Mouse (Mus musculus) thymus, postnatal 0 days (tissue): Measurements from ENCODE around the gene Stra8. TPM values are rescaled to one million over a fixed set of nuclear protein-coding genes. Genes with fewer than 3 reads are reported as not detected.

ENCODE experiments used
- polyA plus RNA-seq: library from polyadenylated mRNA; unstranded; fragments of >200 nt; fragmentation: Nextera tagmentation; extraction: Ambion mirVana; gene quantifications from 2 replicates; pipeline ENCODE4 v1.2.1, GENCODE M21; 2015

The Stra8 gene
- polyA plus RNA-seq, 1 experiment from 2014 or later, result 2.0 TPM

Other genes starting within 250 kb of the Stra8 start
- gene Agbl3, start 139.7 kb upstream of the Stra8 start, polyA plus RNA-seq, result 8.5 and 8.8 TPM in 2 replicates
- 8.4 and 10.0 TPM in 2 replicates for gene Tmem140, start 57.0 kb upstream of the Stra8 start, polyA plus RNA-seq
- 14.5 and 15.1 TPM in 2 replicates for gene Cyren, start 42.1 kb upstream of the Stra8 start, polyA plus RNA-seq
- gene Wdr91, start 9.3 kb upstream of the Stra8 start, polyA plus RNA-seq, result 15.4 and 17.6 TPM in 2 replicates
- 7.4 and 7.7 TPM in 2 replicates for gene Slc23a4, start 68.2 kb downstream of the Stra8 start, polyA plus RNA-seq
- gene Cnot4, start 213.6 kb downstream of the Stra8 start, polyA plus RNA-seq, result 30.4 and 30.6 TPM in 2 replicates